Mouse (Mus musculus) spleen, postnatal 14 days (tissue): Measurements from ENCODE around the gene 4833427G06Rik.
"Not testable (repeated sequence)": the region's sequence is repeated elsewhere in the genome, so short reads cannot be mapped to it uniquely, and the experiment has no call there.

Source experiments
- DNase-seq, 2 experiments: peaks; one replicate each; pipeline ENCODE4 v3.0.0; 2021 to 2022; ENCODE audit warnings: low spot score in 2 of 2

4833427G06Rik gene

GRCm38 (mm10) chr9:51101756-51102425, at the start of gene 4833427G06Rik:
TSS of gene 4833427G06Rik (minus strand) at chr9:51102078.
- DNase-seq, result no peak

GRCm38 (mm10) chr9:51147294-51147693, 45.4 kb upstream of the 4833427G06Rik start:
- no peak for DNase-seq

- DNase-seq, result no peak
These were observed 44.6 kb upstream of the 4833427G06Rik start for GRCm38 (mm10) chr9:51146496-51146895.

DNA sequence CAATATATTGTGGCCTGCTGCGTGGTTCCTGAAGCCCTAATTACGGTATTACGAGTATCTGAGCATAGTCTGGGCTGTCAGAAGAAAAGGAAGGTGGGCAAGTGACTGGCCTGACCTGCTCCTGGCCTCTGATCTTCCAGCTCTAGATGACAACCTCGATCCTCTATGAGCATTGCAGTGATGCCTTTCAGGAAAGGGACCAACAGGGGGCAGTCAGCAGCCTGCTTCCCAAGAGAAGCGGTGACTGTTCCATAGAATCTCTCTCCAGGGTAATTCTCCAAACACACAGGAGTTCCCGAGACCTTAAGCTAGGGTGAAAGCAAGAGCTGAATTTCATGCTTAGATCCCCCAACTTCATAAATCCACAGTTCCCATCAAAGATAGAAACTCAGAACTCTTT, 42.3 kb upstream of the 4833427G06Rik start:
- no peak for DNase-seq

GRCm38 (mm10) chr9:51143437-51143836, 41.6 kb upstream of the 4833427G06Rik start:
- DNase-seq, result no peak

DNA sequence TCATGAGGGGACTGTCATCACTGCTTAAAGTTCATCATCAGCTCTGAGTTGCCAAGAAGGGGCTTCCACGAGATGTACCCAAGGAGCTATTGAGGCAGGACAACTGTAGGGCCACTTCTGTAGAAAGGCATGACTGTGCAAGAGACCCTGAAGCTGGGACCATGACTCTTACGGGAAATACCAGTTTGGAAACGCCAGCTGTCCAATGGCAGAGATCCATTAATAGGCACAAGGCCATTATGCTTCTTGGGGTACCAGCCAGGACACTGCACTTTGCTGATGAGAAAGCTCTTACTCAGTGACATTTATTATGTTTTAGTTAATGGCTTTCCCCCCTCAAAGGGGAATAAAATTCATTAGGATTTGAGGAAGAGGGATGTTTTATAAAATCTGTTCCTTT, 38.8 kb upstream of the 4833427G06Rik start:
- no peak for DNase-seq

- DNase-seq, result not testable (repeated sequence)
These were observed 37.5 kb upstream of the 4833427G06Rik start for GRCm38 (mm10) chr9:51139401-51139800.

DNA sequence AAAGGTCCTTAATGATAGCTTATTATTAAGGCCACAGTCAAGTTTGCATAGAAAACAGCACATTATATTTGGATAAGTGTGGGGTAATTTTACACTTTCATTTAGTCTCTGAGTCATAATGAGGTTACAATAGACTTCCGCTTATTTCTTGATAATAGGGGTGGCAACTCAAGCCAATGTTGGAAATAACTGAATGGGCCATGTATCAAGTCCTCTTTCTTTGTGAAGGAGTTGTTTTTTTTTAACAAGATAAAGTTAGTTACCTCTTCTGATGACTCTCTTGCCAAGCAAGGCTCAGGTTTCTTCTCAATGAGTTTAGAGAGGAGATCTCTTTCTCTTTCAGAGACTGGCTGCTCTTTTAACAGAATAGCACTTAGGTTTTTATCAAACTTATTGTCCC, 36.4 kb upstream of the 4833427G06Rik start:
- DNase-seq, result no peak

DNA sequence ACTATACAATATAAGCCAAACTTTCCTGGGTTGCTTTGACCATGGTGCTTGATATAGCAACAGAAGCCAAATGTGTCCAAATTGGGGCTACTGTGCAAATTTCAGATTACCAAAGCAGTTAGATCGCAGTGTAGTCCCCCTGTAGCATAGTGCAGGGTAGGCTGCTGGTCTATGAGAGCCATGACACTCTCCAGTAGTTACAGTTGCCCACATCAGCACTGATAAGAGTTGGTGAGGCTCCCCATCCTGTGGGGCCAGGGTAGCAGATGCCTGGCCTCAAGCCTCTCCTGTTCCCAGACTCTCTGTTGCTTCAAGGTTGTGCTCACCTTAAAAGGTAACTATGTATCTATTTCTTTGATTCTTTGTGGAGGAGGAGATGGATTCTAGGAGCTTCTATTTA, 36.0 kb upstream of the 4833427G06Rik start:
- no peak for DNase-seq

DNA sequence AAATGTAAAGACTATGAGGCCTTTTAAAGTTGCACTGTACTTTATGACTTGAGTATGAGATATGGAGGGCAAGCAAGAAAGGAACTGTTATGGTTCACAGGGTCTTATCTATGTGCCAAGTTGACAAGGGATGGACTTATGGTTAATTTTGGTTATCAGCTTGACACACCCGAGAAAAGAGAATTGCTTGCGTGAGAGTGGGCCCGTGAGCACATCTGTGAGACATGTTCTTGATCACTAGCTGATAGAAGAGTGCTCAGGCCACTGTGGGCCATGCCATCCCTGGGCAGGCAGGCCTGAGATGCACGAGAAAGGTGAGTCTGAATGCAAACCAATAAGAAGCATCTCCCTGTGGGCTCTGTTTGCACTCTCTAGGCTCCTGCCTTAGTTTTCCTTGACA, 35.6 kb upstream of the 4833427G06Rik start:
- no peak for DNase-seq

DNA sequence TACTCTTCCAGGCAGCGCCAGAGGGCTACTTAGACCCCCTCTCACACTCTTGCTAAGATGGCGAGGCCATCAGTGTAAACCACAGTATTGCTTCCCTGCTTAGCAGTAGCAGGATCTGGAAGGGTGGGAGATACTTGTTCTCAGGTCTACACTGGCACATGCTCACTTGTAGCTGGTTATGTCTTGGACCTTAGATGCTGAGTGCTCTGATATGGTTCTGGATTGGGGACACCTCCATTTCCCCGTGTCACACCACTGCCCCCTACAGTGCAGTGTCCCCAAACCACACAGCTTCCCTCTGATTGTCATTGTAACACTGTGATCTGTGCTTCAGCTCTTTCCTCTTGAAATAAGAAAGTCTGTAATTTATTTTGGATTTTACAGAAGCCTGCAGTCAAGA, 35.1 kb upstream of the 4833427G06Rik start:
- DNase-seq, result no peak

DNA sequence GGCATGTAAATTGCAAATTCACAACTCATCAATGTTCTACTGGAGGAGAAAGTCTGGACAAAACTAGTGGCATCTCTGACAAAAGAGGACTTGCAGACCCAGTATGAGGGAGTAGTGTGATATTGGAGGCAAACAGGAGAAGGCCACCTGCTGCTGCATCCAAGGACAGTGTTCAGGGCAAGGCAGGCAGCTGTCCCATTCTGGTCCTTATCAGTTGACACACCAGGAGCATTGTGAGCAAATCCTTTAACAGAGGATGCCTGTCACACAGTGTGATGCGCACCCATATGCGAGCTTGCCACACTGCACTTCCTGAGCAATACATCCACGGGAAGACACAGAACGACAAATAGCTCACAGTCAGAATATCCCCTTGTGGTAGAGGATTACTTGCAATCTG, 12.9 kb upstream of the 4833427G06Rik start:
- no peak for DNase-seq

DNA sequence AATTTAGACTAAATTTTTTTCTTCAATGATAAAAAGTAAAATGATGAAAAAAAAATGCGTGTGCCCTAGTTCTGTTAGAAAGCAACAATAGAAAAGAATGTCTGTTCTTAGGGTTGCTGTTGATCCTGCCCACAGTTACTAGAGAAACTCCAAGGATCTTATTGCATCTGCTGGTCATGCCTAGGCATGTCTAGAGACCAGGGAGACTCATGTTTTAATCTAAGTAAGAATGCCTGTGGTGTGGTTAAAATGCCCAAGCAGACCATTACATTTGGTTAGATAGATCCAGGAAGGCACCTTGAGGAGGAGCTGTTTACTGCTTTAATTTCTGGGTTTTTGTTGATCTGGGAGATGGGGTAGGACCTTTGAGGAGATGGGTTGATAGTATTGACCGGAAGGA, 3.9 kb upstream of the 4833427G06Rik start:
- no peak for DNase-seq

DNA sequence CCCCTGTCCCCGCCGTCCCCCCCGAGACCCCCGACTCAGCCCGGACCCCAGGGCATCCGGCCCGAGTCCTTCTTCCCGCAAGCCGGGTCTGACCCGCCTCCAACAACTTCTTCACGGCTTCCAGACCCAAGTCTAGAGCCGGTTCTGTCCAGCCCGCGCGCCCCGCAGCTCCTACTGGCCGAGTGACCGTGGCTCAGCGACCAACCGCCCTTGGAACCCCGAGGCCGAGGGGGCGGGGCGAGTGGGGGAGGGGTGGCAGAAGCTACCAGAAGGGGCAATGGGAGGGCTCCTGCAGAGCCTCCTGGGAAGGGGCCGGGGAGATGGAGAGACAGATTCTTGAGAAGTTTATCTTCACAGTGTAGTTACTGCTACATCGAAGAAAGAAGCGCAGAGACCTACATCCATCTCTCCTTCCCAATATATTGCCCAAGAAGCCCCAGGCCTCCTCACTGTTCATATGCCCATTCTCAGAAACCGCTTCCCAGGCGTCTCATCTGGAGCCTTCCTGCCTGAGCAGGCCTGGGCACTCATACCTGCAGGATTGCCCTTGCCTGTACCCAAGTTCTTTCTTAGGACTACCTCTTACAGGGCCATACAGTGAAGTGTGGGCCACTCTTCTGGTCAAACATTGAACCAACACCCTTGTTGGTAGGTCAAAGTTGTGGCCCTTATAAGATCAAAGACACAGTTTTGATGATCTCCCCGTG, 2.1 kb upstream of the 4833427G06Rik start:
- no peak for DNase-seq

- DNase-seq, result no peak
These were observed 1.3 kb upstream of the 4833427G06Rik start for GRCm38 (mm10) chr9:51102963-51103807.

DNA sequence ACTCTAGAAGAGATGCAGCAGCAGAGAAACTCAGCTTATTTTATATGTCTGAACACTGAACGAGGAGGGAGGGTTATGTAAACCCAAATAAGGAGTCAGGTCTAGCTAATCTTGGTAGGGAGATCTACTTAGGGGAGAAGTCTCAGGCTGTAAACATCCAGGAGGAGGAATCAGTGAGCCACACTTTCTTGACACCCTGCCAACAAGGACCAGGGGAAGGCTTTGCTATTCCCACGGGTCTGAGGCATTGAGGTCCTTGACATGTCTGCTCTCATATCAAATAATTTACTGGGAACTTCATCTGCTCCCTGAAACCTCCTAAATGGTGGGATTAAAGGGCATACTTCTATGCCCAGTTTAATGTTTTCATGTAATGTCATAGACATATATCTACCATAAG, 5.6 kb downstream of the 4833427G06Rik start:
- no peak for DNase-seq

GRCm38 (mm10) chr9:51093697-51094096, 8.2 kb downstream of the 4833427G06Rik start:
- no peak for DNase-seq

GRCm38 (mm10) chr9:51081614-51082013, 20.3 kb downstream of the 4833427G06Rik start:
- DNase-seq, result no peak

GRCm38 (mm10) chr9:51076979-51077315, 24.9 kb downstream of the 4833427G06Rik start, which contains the start of gene Layn:
TSS of gene Layn (minus strand) at chr9:51077094.
- peak in 1 of 2 experiments; percentile 21 for DNase-seq

DNA sequence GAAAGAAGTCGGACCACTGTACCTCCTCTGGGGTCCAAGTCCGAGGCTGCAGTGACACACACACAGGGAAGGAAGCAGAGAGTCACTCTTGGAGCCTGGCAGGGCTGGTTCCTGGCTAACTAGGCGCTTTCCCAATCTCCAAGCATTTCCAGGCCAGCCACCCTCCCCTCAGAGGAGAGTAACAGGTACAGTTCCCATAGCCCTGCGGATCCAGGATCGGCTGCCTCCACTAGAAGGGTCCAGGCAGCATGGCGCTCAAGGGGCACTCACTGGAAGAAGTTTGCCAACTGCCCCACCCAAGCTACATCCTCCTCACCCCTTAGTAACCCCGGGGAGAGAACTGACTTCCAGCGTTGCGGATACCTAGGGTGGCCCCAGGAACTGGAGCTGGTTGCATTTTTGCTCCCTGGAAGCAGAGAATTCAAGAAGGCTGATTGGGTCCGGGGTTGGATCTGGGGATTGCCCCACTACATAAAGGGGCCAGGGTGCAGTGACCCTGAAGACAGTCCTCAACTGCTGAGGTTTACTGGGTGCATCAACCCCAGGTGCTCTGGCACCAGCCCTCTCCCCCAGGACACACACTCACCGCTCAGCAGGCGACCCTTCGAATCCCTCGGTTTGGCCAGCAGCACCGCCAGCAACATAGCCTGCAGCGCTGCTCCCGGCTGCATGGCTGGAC, 25.4 kb downstream of the 4833427G06Rik start:
- no peak for DNase-seq

DNA sequence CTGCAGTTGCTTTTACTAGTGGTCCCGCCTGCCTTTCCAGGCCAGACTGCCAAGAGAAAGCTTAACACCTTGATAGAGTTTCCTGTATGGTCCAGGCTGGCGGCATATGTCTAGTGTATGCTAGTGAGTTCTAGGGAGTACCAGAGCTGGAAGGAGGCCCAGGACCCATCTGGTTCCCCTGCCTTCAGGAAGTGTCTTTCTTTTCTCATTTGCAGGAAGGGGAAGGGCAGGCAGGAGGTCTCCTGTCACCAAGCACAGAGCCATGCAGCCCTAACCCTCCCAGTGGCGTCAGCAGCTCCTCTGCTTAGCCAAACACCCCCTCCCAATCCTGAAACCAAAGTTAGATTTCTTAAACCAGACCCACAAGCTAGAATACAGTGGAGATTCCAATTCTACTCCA, 26.1 kb downstream of the 4833427G06Rik start:
- no peak for DNase-seq

DNA sequence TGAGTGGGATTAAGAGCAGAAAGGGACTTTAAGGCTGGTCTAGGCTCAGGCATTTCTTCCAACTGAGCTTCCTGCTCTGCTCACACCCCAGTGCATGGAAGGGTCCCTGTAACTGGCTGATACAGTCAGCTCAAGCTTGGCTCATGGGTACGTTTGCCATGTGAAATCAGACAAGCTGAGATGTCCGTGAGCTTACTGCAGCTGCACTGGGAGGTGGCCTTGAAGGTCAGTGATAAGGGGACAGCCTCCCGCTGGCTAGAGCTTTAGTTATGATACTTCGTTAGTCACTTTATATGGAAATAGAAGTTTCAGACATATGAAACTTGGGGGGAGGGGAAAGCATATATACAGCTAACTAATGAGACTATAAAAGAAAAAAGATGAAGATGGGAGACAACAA, 31.1 kb downstream of the 4833427G06Rik start:
- DNase-seq, result no peak
